Mouse (Mus musculus) heart, postnatal 0 days (tissue): ENCODE results near the gene Wdr4. TPM values are rescaled to one million over a fixed set of nuclear protein-coding genes. Genes with fewer than 3 reads are reported as not detected.
A peak's percentile ranks its signal among the peaks of the same experiment; 100 is the strongest.

Source experiments
- ATAC-seq: fragments of 200-750 bp; cut with Nextera tagmentation; 2 replicates; pipeline ENCODE4 v1.8.0; 2017; ENCODE audit warnings: low read depth, moderate number of reproducible peaks, moderate library complexity; ENCODE audit not compliant: insufficient read depth
- DNase-seq: peaks from one replicate; pipeline ENCODE4 v3.0.0-alpha.2; 2016; ENCODE audit warnings: low spot score
- H3K27ac ChIP-seq: fragments of 300-500 bp; sonication (generic); 2 replicates; pipeline ENCODE4 v1.5.1; 2014; ENCODE audit warnings: low read depth, mild to moderate bottlenecking
- H3K27me3 ChIP-seq: fragments of 300-500 bp; sonication (generic); 2 replicates; pipeline ENCODE4 v1.6.1; 2014; ENCODE audit warnings: low read length, mixed read lengths; ENCODE audit not compliant: control insufficient read depth, insufficient read depth
- H3K36me3 ChIP-seq: fragments of 300-500 bp; sonication (generic); replicated peaks from 2 replicates; pipeline ENCODE4 v1.6.1; 2014; ENCODE audit warnings: low read length, mixed read lengths; ENCODE audit not compliant: control insufficient read depth, insufficient read depth
- H3K4me1 ChIP-seq: fragments of 300-500 bp; sonication (generic); 2 replicates; pipeline ENCODE4 v1.6.1; 2014; ENCODE audit warnings: antibody characterized with exemption; ENCODE audit not compliant: control insufficient read depth, insufficient read depth
- H3K4me2 ChIP-seq: fragments of 300-500 bp; sonication (generic); 2 replicates; pipeline ENCODE4 v1.6.1; 2014; ENCODE audit warnings: low read depth, mild to moderate bottlenecking, low read length, moderate library complexity
- H3K4me3 ChIP-seq: fragments of 300-500 bp; sonication (generic); 2 replicates; pipeline ENCODE4 v1.5.1; 2014; ENCODE audit warnings: low read depth, low read length
- H3K9ac ChIP-seq: fragments of 300-500 bp; sonication (generic); replicated peaks from 2 replicates; pipeline ENCODE4 v1.6.1; 2014; ENCODE audit warnings: low read depth, low read length, mixed read lengths
- H3K9me3 ChIP-seq: fragments of 300-500 bp; sonication (generic); replicated peaks from 2 replicates; pipeline ENCODE4 v1.6.1; 2016; ENCODE audit warnings: low read length; ENCODE audit not compliant: control insufficient read depth
- CTCF ChIP-seq: IDR thresholded peaks from 2 replicates; pipeline ENCODE4 v1.5.1; 2016; ENCODE audit warnings: antibody characterized with exemption, control low read depth, low read depth
- EP300 ChIP-seq: IDR thresholded peaks from 2 replicates; pipeline ENCODE4 v1.6.1; 2016; ENCODE audit warnings: antibody characterized with exemption, low read depth
- WGBS: fragments of 180-500 bp; shearing (Covaris S2); extraction: QIAGEN DNeasy Blood & Tissue Kit; methylation state at CpG from one replicate; pipeline ENCODE4 v1.1.7; 2014; 5-methylcytosine and 5-hydroxymethylcytosine counted together
- microRNA-seq: library from miRNA; unstranded; fragments of <30 nt; microRNA quantifications from one replicate; pipeline ENCODE4, GENCODE M21; 2016
- polyA plus RNA-seq: library from polyadenylated mRNA; unstranded; fragments of >200 nt; fragmentation: Nextera tagmentation; extraction: Ambion mirVana; gene quantifications from 2 replicates; pipeline ENCODE4 v1.2.1, GENCODE M21; 2015
- total RNA-seq: library from RNA; depleted of rRNA; stranded (reverse); fragments of >200 nt; gene quantifications from 2 replicates; pipeline ENCODE4 v1.2.3, GENCODE M21; 2014; ENCODE audit warnings: low replicate concordance; rRNA removed

Gene Wdr4
- total and polyA plus RNA-seq, 2 experiments from 2014 or later: 10.4 to 30.8 TPM

- ATAC-seq: no peak
- no peak for TF ChIP-seq EP300
- TF ChIP-seq CTCF: no peak
- Histone ChIP-seq H3K4me2 (no peak overlapping the region), H3K36me3 (no peaks in the 10 kb centered on the region), H3K9ac (no peak overlapping the region), H3K9me3 (no peaks in the 10 kb centered on the region), H3K27ac (no peak overlapping the region), H3K4me1 (no peaks in the 10 kb centered on the region), H3K27me3 (no peaks in the 10 kb centered on the region), H3K4me3 (no peak overlapping the region)
- WGBS: 64% methylated on average over 2 of the region's 2 CpGs
- DNase-seq: no peak
Measured at GRCm38 (mm10) chr17:31452816-31453215, 67.0 kb downstream of the Wdr4 start.

GRCm38 (mm10) chr17:31451179-31451708, 68.5 kb downstream of the Wdr4 start:
- H3K4me3 ChIP-seq: no peak overlapping the region
- no peaks in the 10 kb centered on the region for H3K36me3 ChIP-seq
- DNase-seq: no peak
- H3K4me2 ChIP-seq: no peak overlapping the region
- no peak overlapping the region for H3K27ac ChIP-seq
- TF ChIP-seq EP300: no peak
- TF ChIP-seq CTCF: no peak
- no peaks in the 10 kb centered on the region for H3K4me1 ChIP-seq
- 61% methylated on average over 8 of the region's 8 CpGs for WGBS
- no peak overlapping the region for H3K9ac ChIP-seq
- no peak for ATAC-seq
- H3K27me3 ChIP-seq: no peaks in the 10 kb centered on the region
- H3K9me3 ChIP-seq: no peaks in the 10 kb centered on the region

- H3K9me3 ChIP-seq: no peaks in the 10 kb centered on the region
- no peak for ATAC-seq
- 64% methylated on average over 3 of the region's 3 CpGs for WGBS
Measured at GRCm38 (mm10) chr17:31450206-31450605, 69.6 kb downstream of the Wdr4 start.

GRCm38 (mm10) chr17:31448519-31448918, 71.3 kb downstream of the Wdr4 start:
- Histone ChIP-seq H3K4me2 (no peak overlapping the region), H3K27ac (no peak overlapping the region), H3K9ac (no peak overlapping the region), H3K36me3 (no peaks in the 10 kb centered on the region), H3K27me3 (no peaks in the 10 kb centered on the region), H3K9me3 (no peaks in the 10 kb centered on the region), H3K4me3 (no peak overlapping the region), H3K4me1 (no peaks in the 10 kb centered on the region)
- TF ChIP-seq CTCF (peak; percentile 37; the same call in 1 of the 2 replicates), EP300 (no peak)
- no peak for DNase-seq
- 58% methylated on average over 1 of the region's 1 CpGs for WGBS
- no peak for ATAC-seq

More at GRCm38 (mm10) chr17:31450206-31450605, 69.6 kb downstream of the Wdr4 start:
- H3K27me3 ChIP-seq: no peaks in the 10 kb centered on the region
- H3K4me2 ChIP-seq: no peak overlapping the region
- H3K36me3 ChIP-seq: no peaks in the 10 kb centered on the region
- DNase-seq: no peak
- H3K4me1 ChIP-seq: no peaks in the 10 kb centered on the region
- no peak overlapping the region for H3K9ac ChIP-seq
- no peak overlapping the region for H3K27ac ChIP-seq
- H3K4me3 ChIP-seq: no peak overlapping the region
- no peak for TF ChIP-seq CTCF
- TF ChIP-seq EP300: no peak

- ATAC-seq (no peak), DNase-seq (no peak)
- no peak overlapping the region for H3K4me2 ChIP-seq
- WGBS: 58% methylated on average over 5 of the region's 5 CpGs
- no peak overlapping the region for H3K4me3 ChIP-seq
- no peaks in the 10 kb centered on the region for H3K9me3 ChIP-seq
- TF ChIP-seq EP300 (no peak), CTCF (no peak)
- H3K9ac ChIP-seq: no peak overlapping the region
- no peaks in the 10 kb centered on the region for H3K36me3 ChIP-seq
- H3K27me3 ChIP-seq: no peaks in the 10 kb centered on the region
- H3K4me1 ChIP-seq: 0 out of 2 replicates have a peak, but pooled peaks cover under 1% of the 10 kb centered on the region
- H3K27ac ChIP-seq: no peak overlapping the region
Measured at GRCm38 (mm10) chr17:31447766-31448165, 72.0 kb downstream of the Wdr4 start.

GRCm38 (mm10) chr17:31445061-31445731, 74.6 kb downstream of the Wdr4 start:
- H3K4me1 ChIP-seq: 0 out of 2 replicates have a peak, but pooled peaks cover 6% of the 10 kb centered on the region
- no peak overlapping the region for H3K27ac ChIP-seq
- H3K9ac ChIP-seq: no peak overlapping the region
- H3K4me3 ChIP-seq: no peak overlapping the region
- DNase-seq (no peak), ATAC-seq (no peak)
- no peaks in the 10 kb centered on the region for H3K27me3 ChIP-seq
- TF ChIP-seq EP300 (no peak), CTCF (no peak)
- no peaks in the 10 kb centered on the region for H3K36me3 ChIP-seq
- H3K9me3 ChIP-seq: no peaks in the 10 kb centered on the region
- WGBS: 48% methylated on average over 7 of the region's 7 CpGs
- no peak overlapping the region for H3K4me2 ChIP-seq

Small RNA genes lying within 50 kb of the gene (microRNA-seq; reads per million reads assigned to microRNA genes)
- not detected for gene Gm24970

Other genes with a start within 250 kb of the Wdr4 start
- gene Rsph1, start 242.6 kb downstream of the Wdr4 start, total RNA-seq: 0.27 TPM in 1 of 2 replicates, not detected in the other
- 1.6 and 2.3 TPM in 2 replicates for gene Rsph1, start 242.6 kb downstream of the Wdr4 start, polyA plus RNA-seq
- 16.8 and 37.9 TPM in 2 replicates for gene Slc37a1, start 233.2 kb downstream of the Wdr4 start, total RNA-seq
- gene Slc37a1, start 233.2 kb downstream of the Wdr4 start, polyA plus RNA-seq: 9.7 and 13.5 TPM in 2 replicates
- 2.6 and 19.5 TPM in 2 replicates for gene Pde9a, start 133.8 kb downstream of the Wdr4 start, total RNA-seq
- 5.7 and 6.6 TPM in 2 replicates for gene Pde9a, start 133.8 kb downstream of the Wdr4 start, polyA plus RNA-seq
- gene Ndufv3, start 135 bp upstream of the Wdr4 start, total RNA-seq: 592 and 689 TPM in 2 replicates
- gene Ndufv3, start 135 bp upstream of the Wdr4 start, polyA plus RNA-seq: 1,214 and 1,242 TPM in 2 replicates
- gene Pknox1, start 44.8 kb upstream of the Wdr4 start, total RNA-seq: 17.2 and 74.0 TPM in 2 replicates
- gene Pknox1, start 44.8 kb upstream of the Wdr4 start, polyA plus RNA-seq: 8.2 and 8.7 TPM in 2 replicates
- gene Cbs, start 117.3 kb upstream of the Wdr4 start, total RNA-seq: 2.1 TPM in 1 of 2 replicates, not detected in the other
- gene Cbs, start 117.3 kb upstream of the Wdr4 start, polyA plus RNA-seq: 0.27 and 0.36 TPM in 2 replicates
- 36.2 and 41.7 TPM in 2 replicates for gene U2af1, start 138.9 kb upstream of the Wdr4 start, total RNA-seq
- gene U2af1, start 138.9 kb upstream of the Wdr4 start, polyA plus RNA-seq: 143 and 158 TPM in 2 replicates
- gene Cryaa, start 157.8 kb upstream of the Wdr4 start, total RNA-seq: not detected in 2 replicates
- 0.15 TPM in 1 of 2 replicates, not detected in the other for gene Cryaa, start 157.8 kb upstream of the Wdr4 start, polyA plus RNA-seq